Mouse (Mus musculus) midbrain, embryonic 11.5 days (tissue): ENCODE measurements around the gene Slc25a29. TPM values are rescaled to one million over a fixed set of nuclear protein-coding genes. Genes with fewer than 3 reads are reported as not detected.

Experiments used
- ATAC-seq: fragments of 200-750 bp; cut with Nextera tagmentation; 2 replicates; pipeline ENCODE4 v1.8.0; 2017; ENCODE audit warnings: moderate TSS enrichment, moderate library complexity; ENCODE audit not compliant: low FRiP score
- DNase-seq: peaks from one replicate; pipeline ENCODE4 v3.0.0; 2015; ENCODE audit warnings: low spot score; ENCODE audit errors: missing footprints
- H3K27ac ChIP-seq: fragments of 300-500 bp; sonication (generic); 2 replicates; pipeline ENCODE4 v1.5.1; 2014; ENCODE audit warnings: low read depth, low read length
- H3K27me3 ChIP-seq: fragments of 300-500 bp; sonication (generic); 2 replicates; pipeline ENCODE4 v1.6.1; 2014; ENCODE audit warnings: mild to moderate bottlenecking, low read length, moderate library complexity, mixed read lengths; ENCODE audit not compliant: control insufficient read depth, insufficient read depth
- H3K36me3 ChIP-seq: fragments of 300-500 bp; sonication (generic); 2 replicates; pipeline ENCODE4 v1.6.1; 2014; ENCODE audit warnings: mild to moderate bottlenecking, low read length, moderate library complexity, mixed read lengths; ENCODE audit not compliant: control insufficient read depth, insufficient read depth
- H3K4me1 ChIP-seq: fragments of 300-500 bp; sonication (generic); 2 replicates; pipeline ENCODE4 v1.6.1; 2014; ENCODE audit warnings: low read length; ENCODE audit not compliant: control insufficient read depth, insufficient read depth
- H3K4me2 ChIP-seq: fragments of 300-500 bp; sonication (generic); 2 replicates; pipeline ENCODE4 v1.6.1; 2014; ENCODE audit warnings: mild to moderate bottlenecking, moderate library complexity
- H3K4me3 ChIP-seq: fragments of 300-500 bp; sonication (generic); 2 replicates; pipeline ENCODE4 v1.5.1; 2014; ENCODE audit warnings: low read depth, low read length
- H3K9ac ChIP-seq: fragments of 300-500 bp; sonication (generic); 2 replicates; pipeline ENCODE4 v1.6.1; 2014; ENCODE audit warnings: low read length
- H3K9me3 ChIP-seq: fragments of 300-500 bp; sonication (generic); 2 replicates; pipeline ENCODE4 v1.6.1; 2016; ENCODE audit warnings: low read length; ENCODE audit not compliant: control insufficient read depth
- WGBS: fragments of 180-500 bp; shearing (Covaris S2); extraction: QIAGEN DNeasy Blood & Tissue Kit; methylation state at CpG from one replicate; pipeline ENCODE4 v1.1.7; 2014; 5-methylcytosine and 5-hydroxymethylcytosine counted together
- polyA plus RNA-seq: library from polyadenylated mRNA; unstranded; fragments of >200 nt; fragmentation: Nextera tagmentation; extraction: Ambion mirVana; gene quantifications from 2 replicates; pipeline ENCODE4 v1.2.1, GENCODE M21; 2014

Slc25a29 gene
- polyA plus RNA-seq, 1 experiment from 2014 or later: 13.0 TPM

- Histone ChIP-seq H3K4me2 (no peak overlapping the region), H3K36me3 (peaks cover 10% of the 10 kb centered on the region), H3K27ac (no peak overlapping the region), H3K4me1 (peaks cover 6% of the 10 kb centered on the region), H3K9me3 (no peaks in the 10 kb centered on the region), H3K27me3 (no peaks in the 10 kb centered on the region), H3K9ac (no peak overlapping the region), H3K4me3 (no peak overlapping the region)
- ATAC-seq (no peak), DNase-seq (no peak)
- WGBS: 95% methylated on average over 7 of the region's 7 CpGs
Observed at GRCm38 (mm10) chr12:108842663-108843062, 7.0 kb upstream of the Slc25a29 start.

GRCm38 (mm10) chr12:108841181-108841580 lies 5.5 kb upstream of the Slc25a29 start:
- no peak for ATAC-seq
- Histone ChIP-seq H3K4me1 (peaks cover 18% of the 10 kb centered on the region), H3K4me2 (no peak overlapping the region), H3K4me3 (no peak overlapping the region), H3K27ac (no peak overlapping the region), H3K36me3 (peaks cover 10% of the 10 kb centered on the region), H3K9ac (no peak overlapping the region), H3K27me3 (no peaks in the 10 kb centered on the region), H3K9me3 (no peaks in the 10 kb centered on the region)
- no peak for DNase-seq
- WGBS: 85% methylated on average over 6 of the region's 6 CpGs

- DNase-seq (peak; percentile 88), ATAC-seq (no peak)
- Histone ChIP-seq H3K4me2 (peak overlapping the region; percentile 81), H3K4me1 (peaks cover 30% of the 10 kb centered on the region), H3K4me3 (peak overlapping the region; percentile 60), H3K9ac (peak overlapping the region; percentile 83), H3K9me3 (no peaks in the 10 kb centered on the region), H3K36me3 (no peaks in the 10 kb centered on the region; the same call in 1 of the 2 replicates), H3K27ac (no peak overlapping the region; the same call in 1 of the 2 replicates), H3K27me3 (no peaks in the 10 kb centered on the region)
- WGBS: 61% methylated on average over 7 of the region's 7 CpGs
Observed at GRCm38 (mm10) chr12:108836722-108837121, 1.0 kb upstream of the Slc25a29 start.

- Histone ChIP-seq H3K27me3 (no peaks in the 10 kb centered on the region), H3K9ac (peak overlapping the region; percentile 83), H3K36me3 (no peaks in the 10 kb centered on the region), H3K27ac (no peak overlapping the region; the same call in 1 of the 2 replicates), H3K4me2 (peak overlapping the region; percentile 81), H3K4me3 (peak overlapping the region; percentile 60), H3K9me3 (no peaks in the 10 kb centered on the region), H3K4me1 (peaks cover 30% of the 10 kb centered on the region)
- under 1% methylated on average over 51 of the region's 51 CpGs for WGBS
- DNase-seq (no peak), ATAC-seq (peak; percentile 38)
Observed at GRCm38 (mm10) chr12:108835208-108835839, 359 bp downstream of the Slc25a29 start.

GRCm38 (mm10) chr12:108834786-108835185 lies 897 bp downstream of the Slc25a29 start:
- Histone ChIP-seq H3K9me3 (no peaks in the 10 kb centered on the region), H3K36me3 (no peaks in the 10 kb centered on the region), H3K9ac (peak overlapping the region; percentile 83), H3K27ac (no peak overlapping the region), H3K4me2 (peak overlapping the region; percentile 81), H3K27me3 (no peaks in the 10 kb centered on the region), H3K4me3 (peak overlapping the region; percentile 60), H3K4me1 (peaks cover 30% of the 10 kb centered on the region)
- ATAC-seq (no peak), DNase-seq (no peak)
- WGBS: 43% methylated on average over 5 of the region's 5 CpGs

GRCm38 (mm10) chr12:108834337-108834736 lies 1.3 kb downstream of the Slc25a29 start:
- ATAC-seq (no peak), DNase-seq (no peak)
- no peaks in the 10 kb centered on the region for H3K36me3 ChIP-seq
- no peak overlapping the region for H3K27ac ChIP-seq
- no peaks in the 10 kb centered on the region for H3K27me3 ChIP-seq
- WGBS: 91% methylated on average over 3 of the region's 3 CpGs
- no peak overlapping the region for H3K4me2 ChIP-seq
- no peaks in the 10 kb centered on the region for H3K9me3 ChIP-seq
- H3K4me1 ChIP-seq: peaks cover 30% of the 10 kb centered on the region
- H3K9ac ChIP-seq: no peak overlapping the region
- H3K4me3 ChIP-seq: no peak overlapping the region

- DNase-seq: no peak
- H3K4me1 ChIP-seq: peaks cover 30% of the 10 kb centered on the region
- 95% methylated on average over 3 of the region's 3 CpGs for WGBS
Observed at GRCm38 (mm10) chr12:108833408-108833807, 2.3 kb downstream of the Slc25a29 start.

GRCm38 (mm10) chr12:108832851-108833250 lies 2.8 kb downstream of the Slc25a29 start:
- Histone ChIP-seq H3K4me2 (no peak overlapping the region), H3K27ac (no peak overlapping the region), H3K4me1 (peaks cover 26% of the 10 kb centered on the region), H3K27me3 (no peaks in the 10 kb centered on the region), H3K9me3 (no peaks in the 10 kb centered on the region), H3K9ac (no peak overlapping the region), H3K4me3 (no peak overlapping the region), H3K36me3 (no peaks in the 10 kb centered on the region)
- DNase-seq (no peak), ATAC-seq (no peak)
- WGBS: 86% methylated on average over 8 of the region's 8 CpGs

More at GRCm38 (mm10) chr12:108833408-108833807, 2.3 kb downstream of the Slc25a29 start:
- Histone ChIP-seq H3K9ac (no peak overlapping the region), H3K27me3 (no peaks in the 10 kb centered on the region), H3K4me3 (no peak overlapping the region), H3K27ac (no peak overlapping the region), H3K9me3 (no peaks in the 10 kb centered on the region), H3K4me2 (no peak overlapping the region), H3K36me3 (no peaks in the 10 kb centered on the region)
- no peak for ATAC-seq

- DNase-seq (no peak), ATAC-seq (no peak)
- Histone ChIP-seq H3K4me1 (peaks cover 18% of the 10 kb centered on the region), H3K27ac (no peak overlapping the region), H3K9ac (no peak overlapping the region), H3K9me3 (no peaks in the 10 kb centered on the region), H3K4me2 (no peak overlapping the region), H3K27me3 (no peaks in the 10 kb centered on the region), H3K4me3 (no peak overlapping the region), H3K36me3 (no peaks in the 10 kb centered on the region)
- WGBS: 80% methylated on average over 9 of the region's 9 CpGs
Observed at GRCm38 (mm10) chr12:108831966-108832643, 3.6 kb downstream of the Slc25a29 start.
